Mouse (Mus musculus) adipocyte (in vitro differentiated cells): ENCODE results near the gene 3110009E18Rik.

Experiments used
- DNase-seq: peaks from one replicate; pipeline ENCODE4 v3.0.0-alpha.2; 2016; ENCODE audit warnings: low spot score

The 3110009E18Rik gene

GRCm38 (mm10) chr1:120196724-120197123, 75.7 kb downstream of the 3110009E18Rik start:
- no peak for DNase-seq

- peak; percentile 75 for DNase-seq
Observed at GRCm38 (mm10) chr1:120197189-120197588, 76.2 kb downstream of the 3110009E18Rik start.

- DNase-seq = no peak
Observed at GRCm38 (mm10) chr1:120198151-120198550, 77.2 kb downstream of the 3110009E18Rik start.

- DNase-seq = no peak
Observed at GRCm38 (mm10) chr1:120198942-120199341, 78.0 kb downstream of the 3110009E18Rik start.

- no peak for DNase-seq
Observed at GRCm38 (mm10) chr1:120202542-120202941, 81.6 kb downstream of the 3110009E18Rik start.

- no peak for DNase-seq
Observed at GRCm38 (mm10) chr1:120203836-120204235, 82.8 kb downstream of the 3110009E18Rik start.

GRCm38 (mm10) chr1:120204834-120205233, 83.8 kb downstream of the 3110009E18Rik start:
- DNase-seq = no peak

GRCm38 (mm10) chr1:120207568-120207967, 86.6 kb downstream of the 3110009E18Rik start:
- DNase-seq = peak; percentile 62

- no peak for DNase-seq
Observed at GRCm38 (mm10) chr1:120208502-120209230, 87.7 kb downstream of the 3110009E18Rik start.

GRCm38 (mm10) chr1:120220841-120221240, 99.9 kb downstream of the 3110009E18Rik start:
- DNase-seq = no peak

GRCm38 (mm10) chr1:120221285-120221684, 100.3 kb downstream of the 3110009E18Rik start:
- peak; percentile 17 for DNase-seq

- no peak for DNase-seq
Observed at GRCm38 (mm10) chr1:120223613-120224012, 102.6 kb downstream of the 3110009E18Rik start.

- no peak for DNase-seq
Observed at GRCm38 (mm10) chr1:120229723-120230471, 108.9 kb downstream of the 3110009E18Rik start.

GRCm38 (mm10) chr1:120231334-120231733, 110.3 kb downstream of the 3110009E18Rik start:
- peak; percentile 68 for DNase-seq

- no peak for DNase-seq
Observed at GRCm38 (mm10) chr1:120232170-120232569, 111.2 kb downstream of the 3110009E18Rik start.

- DNase-seq = no peak
Observed at GRCm38 (mm10) chr1:120235631-120236215, 114.7 kb downstream of the 3110009E18Rik start.

- DNase-seq = no peak
Observed at GRCm38 (mm10) chr1:120236424-120236823, 115.4 kb downstream of the 3110009E18Rik start.

GRCm38 (mm10) chr1:120237068-120237467, 116.1 kb downstream of the 3110009E18Rik start:
- no peak for DNase-seq
